Mouse (Mus musculus): ENCODE data around the gene Chn2.
"Not testable (repeated sequence)": the region's sequence is repeated elsewhere in the genome, so short reads cannot be mapped to it uniquely, and the experiment has no call there.

Gene Chn2

DNA sequence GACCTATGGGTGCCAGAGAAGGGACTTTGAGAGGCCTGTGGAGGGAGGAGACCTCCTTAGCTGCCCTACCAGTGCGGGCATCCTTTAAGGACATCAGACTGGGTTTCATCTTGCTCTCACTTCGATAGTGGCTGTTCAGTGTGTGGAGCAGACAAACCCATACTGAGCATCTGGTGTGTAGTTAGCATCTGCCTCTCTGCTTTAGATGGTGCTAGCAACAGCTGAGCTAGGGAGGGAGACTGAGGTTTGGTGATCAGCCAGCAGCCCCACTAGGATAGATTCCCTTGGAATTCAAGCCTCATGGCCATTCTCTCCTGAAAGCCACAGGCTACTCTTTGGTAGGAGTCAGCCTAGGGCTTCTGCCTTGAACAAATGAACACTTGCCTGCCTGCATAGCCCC, 117.7 kb downstream of the Chn2 start:
- no peak for DNase-seq (ENCODE audit: low spot score in 2 of 2)

DNA sequence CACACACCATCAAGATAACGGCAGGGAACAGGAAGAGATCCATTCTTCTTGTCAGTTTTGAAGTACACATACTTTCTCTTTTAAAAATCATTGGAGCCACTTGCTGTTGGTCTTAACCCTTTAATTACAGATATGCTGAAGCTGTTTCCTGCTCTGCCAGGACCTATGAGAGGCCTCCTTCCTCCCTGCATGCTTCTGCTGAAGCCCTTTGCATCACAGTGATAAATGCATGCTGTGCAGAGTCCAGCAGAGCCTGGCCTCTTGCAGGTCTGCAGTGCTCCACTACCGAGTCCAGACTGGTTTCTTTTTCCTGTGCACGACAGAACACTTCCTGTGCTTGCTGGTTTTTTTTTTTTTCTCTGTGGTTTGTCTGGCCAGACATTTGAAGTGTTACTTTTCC, 119.0 kb downstream of the Chn2 start:
- no peak for DNase-seq (ENCODE audit: low spot score in 2 of 2)

GRCm38 (mm10) chr6:54160677-54161076, 121.3 kb downstream of the Chn2 start:
- no peak for DNase-seq (ENCODE audit: low spot score in 2 of 2)

DNA sequence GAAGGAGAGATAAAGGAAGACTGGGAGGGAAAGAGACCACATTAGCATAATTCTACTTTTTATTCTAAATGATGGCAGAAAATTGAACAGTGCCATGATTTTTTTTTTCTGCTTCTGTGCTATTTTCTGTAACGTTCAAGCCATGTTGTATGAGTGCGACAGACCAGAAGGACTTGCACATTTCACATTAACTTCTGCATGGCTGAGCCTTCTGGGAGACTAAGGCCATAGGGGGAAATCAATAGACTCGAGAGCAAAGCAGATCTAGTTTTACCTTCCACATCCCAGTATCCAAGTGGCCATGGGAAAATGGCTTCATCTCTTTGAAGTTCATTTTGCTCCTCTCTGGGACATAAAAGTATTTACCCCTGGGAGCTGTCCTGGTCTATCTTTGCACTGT, 121.9 kb downstream of the Chn2 start:
- no peak for DNase-seq (ENCODE audit: low spot score in 2 of 2)

DNA sequence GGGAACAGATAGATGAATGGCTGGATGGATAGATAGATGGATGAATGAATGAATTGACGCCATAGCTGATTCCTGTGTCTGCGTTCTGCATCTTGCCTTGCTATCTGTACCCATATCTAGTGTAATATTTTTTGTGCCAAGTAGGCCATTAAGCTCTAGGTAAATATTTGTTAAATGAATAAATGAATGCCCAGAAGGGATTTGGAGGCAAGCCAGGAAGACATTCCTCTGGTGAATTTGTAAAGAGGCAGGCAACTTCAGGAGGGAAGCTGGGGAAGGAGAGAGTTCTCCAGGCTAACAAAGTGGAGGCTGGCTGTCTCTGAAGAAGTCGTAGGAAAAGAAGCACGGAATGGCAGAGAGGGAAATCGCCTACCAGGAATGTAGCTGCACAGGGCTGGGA, 123.0 kb downstream of the Chn2 start:
- DNase-seq (ENCODE audit: low spot score in 2 of 2): no peak

GRCm38 (mm10) chr6:54162786-54163185, 123.4 kb downstream of the Chn2 start:
- peak in 1 of 2 experiments; percentile 26 for DNase-seq (ENCODE audit: low spot score in 2 of 2)

DNA sequence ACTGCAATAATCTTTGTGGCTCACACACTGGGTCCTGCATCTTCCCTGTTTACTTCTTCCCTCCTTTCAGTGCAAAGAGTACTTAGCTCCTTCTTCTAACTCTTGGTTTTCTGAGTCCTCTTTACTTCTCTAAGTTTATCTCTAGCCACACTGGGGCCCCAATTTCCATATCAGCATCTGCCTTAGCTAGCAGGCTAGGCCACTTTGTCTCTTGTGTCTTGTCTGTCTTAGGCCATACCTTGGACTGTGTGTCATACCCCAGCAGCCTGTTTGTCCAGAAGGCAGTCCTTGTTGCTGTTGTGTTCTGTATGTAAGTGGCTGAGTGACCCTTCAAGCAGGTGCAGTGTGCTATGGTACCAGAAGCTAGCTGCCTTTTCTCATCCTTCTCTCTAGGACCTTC, 124.3 kb downstream of the Chn2 start:
- DNase-seq (ENCODE audit: low spot score in 2 of 2): no peak

- peak in 1 of 2 experiments; percentile 23 for DNase-seq (ENCODE audit: low spot score in 2 of 2)
Measured at GRCm38 (mm10) chr6:54164777-54165176, 125.4 kb downstream of the Chn2 start.

- no peak for DNase-seq (ENCODE audit: low spot score in 2 of 2)
Measured at GRCm38 (mm10) chr6:54165246-54165645, 125.9 kb downstream of the Chn2 start.

DNA sequence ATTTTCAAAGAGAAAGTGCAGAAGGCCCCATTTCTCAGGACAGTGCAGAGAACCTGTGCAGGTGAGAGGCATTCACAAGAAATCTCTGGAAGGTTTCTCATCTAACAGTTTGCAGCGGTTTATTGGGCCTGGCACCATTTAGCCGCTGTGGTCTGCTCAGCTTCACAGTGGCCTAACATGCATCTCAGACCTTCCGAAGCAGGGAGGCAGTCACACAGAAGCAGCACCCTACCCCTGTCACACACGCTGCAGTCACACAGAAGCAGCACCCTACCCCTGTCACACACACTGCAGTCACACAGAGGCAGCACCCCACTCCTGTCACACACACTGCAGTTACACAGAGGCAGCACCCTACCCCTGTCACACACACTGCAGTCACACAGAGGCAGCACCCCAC, 126.5 kb downstream of the Chn2 start:
- DNase-seq (ENCODE audit: low spot score in 2 of 2): no peak

GRCm38 (mm10) chr6:54166991-54167546, 127.7 kb downstream of the Chn2 start:
- no peak for DNase-seq (ENCODE audit: low spot score in 2 of 2)

DNA sequence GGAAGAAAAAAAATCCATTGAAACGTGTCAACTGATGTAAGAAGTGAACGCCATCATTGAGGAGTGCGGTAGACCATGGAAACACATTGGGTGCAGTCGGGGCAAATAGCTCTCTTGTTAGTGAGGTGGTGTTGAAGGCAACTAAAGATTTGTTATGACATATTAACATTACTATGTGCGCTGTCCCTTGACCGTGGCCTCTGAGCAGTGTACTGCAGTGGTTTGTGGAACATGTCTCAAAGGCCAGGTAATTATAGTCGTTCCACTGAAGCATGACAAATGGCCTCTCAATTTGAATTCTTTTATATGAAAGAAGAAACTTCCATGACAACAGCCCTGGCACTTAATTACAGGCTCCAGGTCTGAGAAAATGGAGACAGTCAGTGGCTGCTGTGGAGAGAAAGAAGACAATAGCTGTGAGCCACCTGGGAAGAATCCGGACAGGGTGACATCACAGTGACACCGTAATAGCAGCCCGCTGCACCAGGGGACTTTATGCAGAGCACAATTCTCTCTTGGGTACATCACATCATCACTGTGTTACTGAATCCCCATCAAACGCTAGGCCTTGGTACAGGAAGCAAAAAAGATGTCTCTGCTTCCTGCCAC, 131.0 kb downstream of the Chn2 start:
- no peak for DNase-seq (ENCODE audit: low spot score in 2 of 2)

- DNase-seq (ENCODE audit: low spot score in 2 of 2): no peak
Measured at GRCm38 (mm10) chr6:54171385-54171784, 132.0 kb downstream of the Chn2 start.

DNA sequence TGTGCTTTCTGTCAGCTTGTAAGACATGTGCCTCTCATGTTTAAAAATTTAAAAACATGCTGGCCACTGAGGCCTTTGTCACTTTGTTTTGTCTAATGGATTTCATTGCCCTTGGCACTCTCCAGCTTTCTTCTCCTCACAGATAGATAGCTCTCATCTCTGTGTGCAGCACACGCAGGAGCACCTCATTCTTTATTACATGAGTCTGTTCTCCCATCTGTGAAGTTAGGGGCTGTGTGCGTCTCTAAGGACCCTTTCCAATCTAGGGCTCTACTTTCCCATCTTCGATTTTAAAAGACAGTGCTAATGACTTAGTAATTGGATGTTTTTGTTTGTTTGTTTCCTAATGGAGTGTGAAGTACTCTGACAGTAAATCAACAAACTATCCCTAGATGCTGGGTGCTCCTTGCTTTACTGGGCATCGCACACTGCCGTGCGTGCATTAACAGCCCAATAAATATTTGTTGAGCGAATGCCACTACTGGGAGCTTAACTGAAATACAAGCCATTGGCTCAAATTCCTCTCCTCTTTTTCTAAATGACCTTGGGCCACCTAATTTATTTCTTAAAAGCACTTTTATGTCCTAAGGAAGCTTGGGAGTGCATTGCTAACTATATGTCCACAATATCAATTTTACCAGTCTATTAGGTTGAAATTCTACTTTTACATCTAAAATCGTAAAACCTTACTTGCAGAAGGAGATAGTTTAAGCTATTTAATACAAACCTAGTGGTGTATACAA, 136.3 kb downstream of the Chn2 start:
- no peak for DNase-seq (ENCODE audit: low spot score in 2 of 2)

- DNase-seq (ENCODE audit: low spot score in 2 of 2): not testable (repeated sequence)
Measured at GRCm38 (mm10) chr6:54177081-54177480, 137.7 kb downstream of the Chn2 start.

DNA sequence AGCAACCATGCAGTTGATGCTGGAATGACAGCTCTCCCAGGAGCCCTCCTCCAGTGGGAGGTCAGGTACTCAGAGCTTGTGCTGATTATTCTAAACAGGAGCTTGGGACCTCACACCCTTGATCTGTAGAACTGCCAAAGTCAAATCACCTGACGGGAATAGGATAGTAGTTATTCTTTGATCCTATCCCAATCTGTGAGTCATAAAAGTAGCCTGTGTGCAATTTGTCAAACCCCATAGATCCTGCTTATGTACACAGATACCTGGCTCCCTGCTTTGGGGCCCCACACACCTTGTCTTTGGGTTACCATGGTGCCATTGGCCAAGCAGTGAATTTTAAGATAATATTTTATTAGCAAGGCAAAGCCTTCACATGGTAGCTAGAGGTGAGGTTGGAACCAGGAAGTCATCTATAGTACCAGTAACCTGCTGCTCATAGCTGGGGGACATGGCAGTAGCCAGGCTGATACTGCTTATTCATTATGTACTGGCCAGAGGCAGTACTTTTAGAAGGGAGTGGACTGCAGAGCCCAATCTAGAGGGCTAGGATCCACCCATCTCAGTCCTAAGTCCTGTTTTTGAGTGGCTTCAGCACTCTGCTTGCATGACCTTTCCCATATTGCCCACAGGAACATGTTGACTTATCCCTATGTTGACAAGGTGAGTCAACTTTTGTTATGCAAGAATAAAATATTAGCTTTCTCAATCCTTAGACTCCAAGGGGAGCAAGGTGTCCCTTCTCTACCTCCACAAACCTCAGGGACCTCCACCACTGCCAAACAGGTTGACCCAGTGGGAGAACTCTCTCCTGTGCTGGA, 139.9 kb downstream of the Chn2 start:
- DNase-seq (ENCODE audit: low spot score in 2 of 2): no peak

GRCm38 (mm10) chr6:54179874-54180212, 140.5 kb downstream of the Chn2 start:
- DNase-seq (ENCODE audit: low spot score in 2 of 2): no peak

DNA sequence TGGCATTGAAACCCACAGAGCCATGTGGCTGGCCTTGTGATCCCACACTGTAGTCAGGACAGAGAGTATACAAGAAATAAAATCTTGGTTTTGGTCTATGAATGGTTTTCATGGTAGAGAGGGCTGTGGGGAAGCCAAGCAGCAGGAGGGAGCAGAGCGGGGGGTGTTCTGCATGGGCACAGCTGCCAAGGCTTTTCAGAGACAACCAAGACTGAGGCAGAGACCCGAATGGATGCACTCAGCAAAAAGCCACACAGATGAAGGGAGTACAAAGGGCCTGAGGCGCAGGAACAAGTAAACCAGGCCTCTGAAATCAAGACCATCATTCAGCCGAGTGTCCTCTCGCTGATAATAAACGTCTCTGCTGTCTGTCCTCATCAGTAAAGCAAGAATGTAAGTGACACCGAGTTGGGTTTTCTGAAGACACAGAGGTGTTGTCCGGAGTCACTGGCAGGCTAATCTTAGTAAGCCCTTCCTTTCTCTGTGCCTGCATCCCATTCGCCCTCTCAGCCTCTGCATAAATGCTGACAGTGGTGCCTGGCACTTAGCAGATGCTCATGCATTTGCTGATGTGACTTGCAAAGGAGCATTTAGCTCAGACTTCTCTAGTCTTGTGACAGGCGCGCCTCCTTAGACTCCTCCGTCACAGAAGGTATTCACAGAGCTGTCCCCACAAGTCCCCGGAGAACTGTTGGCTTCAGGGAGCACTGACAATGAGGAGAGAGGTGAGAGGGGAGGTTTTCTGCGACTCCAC, 144.6 kb downstream of the Chn2 start:
- DNase-seq (ENCODE audit: low spot score in 2 of 2): peak; percentile 30 to 48

GRCm38 (mm10) chr6:54193631-54194305, 154.4 kb downstream of the Chn2 start:
- DNase-seq (ENCODE audit: low spot score in 2 of 2): no peak

- DNase-seq (ENCODE audit: low spot score in 2 of 2): no peak
Measured at GRCm38 (mm10) chr6:54197821-54198412, 158.6 kb downstream of the Chn2 start.

DNA sequence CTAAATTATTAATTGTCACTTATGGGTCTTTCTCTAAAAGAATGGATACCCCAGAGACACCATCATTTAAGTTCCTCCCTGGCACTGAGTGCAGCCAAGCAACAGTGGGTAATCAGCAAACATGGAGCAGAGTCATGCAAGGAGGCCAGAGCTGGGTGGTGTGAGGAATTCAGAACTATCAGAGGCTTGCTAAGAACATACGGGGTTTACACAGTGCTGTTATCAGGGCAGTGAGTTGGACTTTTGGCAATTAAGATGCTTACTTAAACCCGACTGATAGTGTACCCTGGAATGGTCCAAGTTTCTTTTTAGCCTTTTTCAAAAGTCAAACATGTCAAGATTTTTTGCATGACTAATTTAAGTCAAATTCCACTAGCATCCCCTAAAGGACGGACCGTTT, 160.2 kb downstream of the Chn2 start:
- DNase-seq (ENCODE audit: low spot score in 2 of 2): no peak
